Mouse (Mus musculus) liver, adult (tissue): ENCODE measurements around the gene Hsp90ab1.

Experiments used
- GATA4 ChIP-seq: IDR thresholded peaks from 2 replicates; pipeline ENCODE4 v1.6.1; 2014; ENCODE audit warnings: mild to moderate bottlenecking, low read length; ENCODE audit not compliant: insufficient replicate concordance

The Hsp90ab1 gene

GRCm38 (mm10) chr17:45572103-45573086 lies 676 bp downstream of the Hsp90ab1 start:
- TF ChIP-seq GATA4: no peak

- no peak for TF ChIP-seq GATA4
These were observed 3.1 kb downstream of the Hsp90ab1 start for GRCm38 (mm10) chr17:45569999-45570398.

DNA sequence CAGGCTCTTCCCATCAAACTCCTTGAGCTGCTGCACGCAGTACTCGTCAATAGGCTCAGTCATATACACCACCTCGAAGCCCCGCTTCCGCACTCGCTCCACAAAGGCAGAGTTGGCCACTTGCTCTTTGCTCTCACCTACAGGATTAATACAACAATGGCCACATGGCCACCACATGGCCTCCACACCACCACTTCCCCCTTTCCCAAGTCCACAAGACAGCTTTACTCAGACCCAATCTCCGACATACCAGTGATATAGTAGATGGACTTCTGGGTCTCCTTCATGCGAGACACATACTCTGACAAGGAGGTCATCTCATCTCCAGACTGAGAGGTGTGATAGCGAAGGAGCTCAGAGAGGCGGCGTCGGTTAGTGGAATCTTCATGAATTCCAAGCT lies 4.1 kb downstream of the Hsp90ab1 start:
- no peak for TF ChIP-seq GATA4

GRCm38 (mm10) chr17:45567162-45567601 lies 5.9 kb downstream of the Hsp90ab1 start:
- no peak for TF ChIP-seq GATA4

DNA sequence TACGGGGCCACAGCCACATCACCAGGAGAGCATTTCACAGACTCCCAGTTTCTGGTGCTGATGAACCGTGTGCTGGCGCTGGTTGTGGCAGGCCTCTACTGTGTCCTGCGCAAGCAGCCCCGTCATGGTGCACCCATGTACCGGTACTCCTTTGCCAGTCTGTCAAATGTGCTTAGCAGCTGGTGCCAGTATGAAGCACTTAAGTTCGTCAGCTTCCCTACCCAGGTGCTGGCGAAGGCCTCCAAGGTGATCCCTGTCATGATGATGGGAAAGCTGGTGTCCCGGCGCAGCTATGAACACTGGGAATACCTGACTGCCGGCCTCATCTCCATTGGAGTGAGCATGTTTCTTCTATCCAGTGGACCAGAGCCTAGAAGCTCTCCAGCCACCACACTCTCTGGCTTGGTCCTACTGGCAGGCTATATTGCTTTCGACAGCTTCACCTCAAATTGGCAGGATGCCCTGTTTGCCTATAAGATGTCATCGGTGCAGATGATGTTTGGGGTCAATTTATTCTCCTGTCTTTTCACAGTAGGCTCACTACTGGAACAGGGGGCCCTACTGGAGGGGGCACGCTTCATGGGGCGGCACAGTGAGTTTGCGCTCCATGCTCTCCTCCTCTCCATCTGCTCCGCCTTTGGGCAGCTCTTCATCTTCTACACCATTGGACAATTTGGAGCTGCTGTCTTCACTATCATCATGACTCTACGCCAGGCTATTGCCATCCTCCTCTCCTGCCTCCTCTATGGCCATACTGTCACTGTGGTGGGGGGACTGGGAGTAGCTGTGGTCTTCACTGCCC lies 6.5 kb downstream of the Hsp90ab1 start:
- TF ChIP-seq GATA4: no peak

DNA sequence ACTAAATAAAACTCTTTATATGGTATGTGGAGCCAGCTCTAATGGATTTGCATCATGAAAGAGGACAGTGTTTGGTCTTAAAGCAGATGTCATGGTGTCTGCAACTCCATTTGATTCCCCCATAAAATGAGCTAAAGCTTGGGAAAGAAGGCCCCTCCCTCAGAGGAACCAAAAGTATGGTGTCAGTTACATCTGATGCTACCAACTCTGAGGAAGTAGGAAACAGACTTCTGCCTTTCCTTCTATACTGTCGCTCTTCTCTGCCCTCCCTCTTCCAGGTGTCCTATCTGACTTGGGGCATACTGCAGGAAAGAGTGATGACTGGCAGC lies 7.1 kb downstream of the Hsp90ab1 start:
- no peak for TF ChIP-seq GATA4

GRCm38 (mm10) chr17:45565103-45565502 lies 8.0 kb downstream of the Hsp90ab1 start:
- TF ChIP-seq GATA4: no peak

GRCm38 (mm10) chr17:45564531-45565084 lies 8.5 kb downstream of the Hsp90ab1 start:
- no peak for TF ChIP-seq GATA4

DNA sequence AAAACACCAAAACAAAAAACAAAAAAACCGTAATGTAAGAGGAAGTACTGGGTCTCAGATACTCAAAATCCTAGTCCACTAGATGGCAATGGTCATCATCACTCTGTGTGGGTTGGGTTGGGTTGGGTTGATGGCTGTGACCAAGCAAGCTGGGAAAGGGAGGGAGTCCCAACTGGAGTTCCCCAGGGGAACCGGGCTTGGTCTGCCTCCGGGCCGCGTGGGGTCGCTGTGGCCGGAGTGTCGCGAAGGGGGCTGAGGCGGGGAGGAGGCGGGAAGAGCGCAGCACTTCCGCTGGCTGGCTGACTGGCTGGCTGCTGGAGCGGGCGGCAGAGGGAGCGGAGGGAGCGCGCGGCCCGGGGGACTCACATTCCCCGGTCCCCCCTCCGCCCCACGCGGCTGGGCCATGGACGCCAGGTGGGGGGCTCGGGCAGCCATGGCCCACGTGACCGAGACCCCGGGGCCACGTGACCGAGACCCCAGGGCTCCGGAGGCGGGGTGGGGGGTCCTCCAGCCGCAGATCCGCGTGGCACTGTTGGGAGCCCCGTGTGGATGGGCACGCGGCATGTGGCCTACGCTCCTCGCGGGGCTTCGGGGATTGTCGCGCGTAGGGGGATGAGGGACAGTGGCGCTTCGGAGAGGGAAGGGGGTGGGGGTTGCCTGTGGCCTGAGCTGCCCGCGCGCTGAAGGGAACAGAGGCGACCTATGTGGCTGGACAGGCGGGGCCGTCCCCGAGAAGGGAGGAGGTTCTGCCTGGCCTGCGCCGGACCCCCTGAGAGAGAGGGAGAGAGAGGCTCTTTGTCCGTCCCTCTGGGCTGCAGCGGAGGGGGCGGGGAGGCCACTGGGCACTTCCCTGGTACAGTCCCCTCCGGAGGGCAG lies 9.2 kb downstream of the Hsp90ab1 start, which contains the start of gene Slc35b2:
Gene Slc35b2 (plus strand): TSS at position 220 of the 876 bp plus-strand sequence.
- peak; percentile 39; the same call in 1 of the 2 replicates for TF ChIP-seq GATA4

DNA sequence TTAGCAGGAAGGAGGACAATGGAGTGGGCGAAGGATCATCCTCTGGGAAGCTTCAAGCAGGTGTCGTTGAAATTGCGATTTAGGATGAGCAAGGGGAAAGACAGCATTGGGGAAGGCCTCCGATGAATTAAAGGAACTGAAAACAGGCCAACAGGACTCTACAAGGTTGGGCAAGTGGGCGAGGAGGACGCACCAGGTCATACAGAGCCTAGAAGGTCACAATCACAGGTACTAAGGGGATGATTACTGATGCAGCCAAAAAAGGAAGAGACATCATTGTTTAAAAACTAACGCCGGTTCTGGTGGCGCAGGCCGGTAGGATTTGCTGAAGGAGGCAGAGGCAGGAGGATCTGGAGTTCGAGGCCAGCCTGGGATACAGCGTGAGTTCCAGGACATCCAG lies 9.9 kb downstream of the Hsp90ab1 start:
- no peak for TF ChIP-seq GATA4

DNA sequence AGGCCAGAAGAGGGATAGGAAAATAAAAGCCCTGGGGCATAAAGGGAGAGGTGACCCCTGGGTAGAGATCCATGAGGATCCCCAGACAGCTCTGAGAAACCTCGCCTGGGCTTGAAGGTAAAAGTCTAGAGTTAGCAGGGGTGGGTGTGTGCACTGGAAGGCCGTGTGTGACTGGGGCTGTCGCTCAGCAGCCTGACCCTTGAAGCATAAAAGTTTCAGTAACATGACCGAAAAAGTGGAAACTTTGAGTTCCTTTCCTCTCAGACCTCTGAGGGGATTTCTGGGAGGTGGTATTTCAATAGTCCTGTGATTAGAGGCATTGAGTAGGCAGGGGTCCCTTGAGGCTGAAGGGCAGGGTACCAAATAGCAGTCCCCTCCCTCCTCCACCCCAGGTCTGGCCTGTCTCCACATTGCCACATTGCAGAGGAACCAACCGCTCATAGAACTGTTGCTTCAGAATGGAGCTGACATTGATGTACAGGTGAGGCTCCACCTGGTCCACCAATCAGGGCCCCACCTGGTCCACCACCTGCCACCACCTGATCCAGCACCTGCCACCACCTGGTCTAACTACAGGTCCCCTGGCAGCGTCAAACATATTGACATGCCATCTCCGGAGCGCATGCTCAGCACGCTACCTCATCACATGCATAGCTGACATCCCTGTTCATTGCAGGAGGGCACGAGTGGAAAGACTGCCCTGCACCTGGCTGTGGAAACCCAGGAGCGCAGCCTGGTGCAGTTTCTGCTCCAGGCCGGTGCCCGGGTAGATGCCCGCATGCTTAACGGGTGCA lies 13.1 kb downstream of the Hsp90ab1 start:
- TF ChIP-seq GATA4: no peak

- TF ChIP-seq GATA4: no peak
These were observed 14.8 kb downstream of the Hsp90ab1 start for GRCm38 (mm10) chr17:45557998-45558862.
